Mouse (Mus musculus) spleen, adult 2 months (tissue): Measurements from ENCODE around the gene Ros1. TPM values are rescaled to one million over a fixed set of nuclear protein-coding genes. Genes with fewer than 3 reads are reported as not detected.

Experiments used
- DNase-seq, 2 experiments: peaks; one replicate each; pipeline versions ENCODE4 v3.0.0 to v3.0.0-alpha.2; 2012 to 2021; ENCODE audit warnings: low spot score in 2 of 2, low read depth in 1 of 2
- H3K27ac ChIP-seq: fragments of 200-500 bp; 2 replicates; pipeline ENCODE4 v1.5.1; 2012; ENCODE audit warnings: low read length, inconsistent platforms; ENCODE audit not compliant: insufficient read depth
- H3K27me3 ChIP-seq: fragments of 200-500 bp; 2 replicates; pipeline ENCODE4 v1.6.1; 2012; ENCODE audit warnings: mild to moderate bottlenecking, moderate library complexity, low read length, inconsistent platforms; ENCODE audit not compliant: control insufficient read depth, insufficient read depth
- H3K36me3 ChIP-seq: fragments of 200-500 bp; 2 replicates; pipeline ENCODE4 v1.6.1; 2012; ENCODE audit warnings: mild to moderate bottlenecking, low read length, inconsistent platforms; ENCODE audit not compliant: control insufficient read depth, insufficient read depth
- H3K4me1 ChIP-seq: fragments of 200-500 bp; 2 replicates; pipeline ENCODE4 v1.6.1; 2011; ENCODE audit warnings: inconsistent platforms; ENCODE audit not compliant: control insufficient read depth, insufficient read depth, insufficient read length
- H3K4me3 ChIP-seq: fragments of 200-500 bp; 2 replicates; pipeline ENCODE4 v1.5.1; 2011; ENCODE audit warnings: mild to moderate bottlenecking, inconsistent platforms; ENCODE audit not compliant: insufficient read depth, insufficient read length; ENCODE audit errors: extremely low read depth
- CTCF ChIP-seq: fragments of 200-500 bp; IDR thresholded peaks from 2 replicates; pipeline ENCODE4 v1.5.1; 2011; ENCODE audit warnings: mild to moderate bottlenecking, inconsistent platforms; ENCODE audit not compliant: insufficient read depth, insufficient read length, insufficient replicate concordance; ENCODE audit errors: extremely low read depth
- POLR2A ChIP-seq: fragments of 200-500 bp; IDR thresholded peaks from 2 replicates; pipeline ENCODE4 v1.6.1; 2011; ENCODE audit warnings: low read depth, low read length, inconsistent platforms
- WGBS: fragments of 180-500 bp; shearing (Covaris S2); methylation state at CpG from one replicate; pipeline ENCODE4 v1.1.7; 2018; 5-methylcytosine and 5-hydroxymethylcytosine counted together
- polyA plus RNA-seq: library from polyadenylated mRNA; depleted of rRNA; stranded (reverse); fragments of >200 nt; gene quantifications from 2 replicates; pipeline ENCODE4 v1.2.3, GENCODE M21; 2012

Ros1 gene
- polyA plus RNA-seq, 1 experiment: not detected

DNA sequence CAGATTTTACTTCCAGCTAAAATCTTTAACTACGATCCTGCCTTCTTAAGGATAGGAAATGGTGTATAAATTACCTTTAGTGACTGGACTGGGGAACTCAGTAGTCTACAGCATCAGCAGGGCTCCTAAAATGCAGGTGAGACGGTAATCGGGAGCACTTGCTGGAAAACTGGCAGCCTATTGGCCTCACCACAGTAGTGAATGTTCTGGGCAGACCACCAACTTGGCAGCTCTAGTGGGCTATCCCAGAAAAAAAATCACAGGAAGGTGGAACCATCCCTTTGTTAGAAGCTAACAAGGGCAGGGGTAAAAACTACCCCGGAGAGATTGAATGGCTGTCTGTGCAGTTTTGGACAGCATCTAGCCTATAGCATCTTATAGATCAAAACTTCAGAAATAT, 102.9 kb downstream of the Ros1 start:
- Histone ChIP-seq H3K27me3 (no peaks in the 10 kb centered on the region), H3K4me1 (no peaks in the 10 kb centered on the region), H3K4me3 (no peak overlapping the region), H3K36me3 (no peaks in the 10 kb centered on the region), H3K27ac (no peak overlapping the region)
- WGBS: 86% methylated on average over 4 of the region's 4 CpGs
- TF ChIP-seq CTCF (no peak), POLR2A (no peak)
- no peak for DNase-seq

DNA sequence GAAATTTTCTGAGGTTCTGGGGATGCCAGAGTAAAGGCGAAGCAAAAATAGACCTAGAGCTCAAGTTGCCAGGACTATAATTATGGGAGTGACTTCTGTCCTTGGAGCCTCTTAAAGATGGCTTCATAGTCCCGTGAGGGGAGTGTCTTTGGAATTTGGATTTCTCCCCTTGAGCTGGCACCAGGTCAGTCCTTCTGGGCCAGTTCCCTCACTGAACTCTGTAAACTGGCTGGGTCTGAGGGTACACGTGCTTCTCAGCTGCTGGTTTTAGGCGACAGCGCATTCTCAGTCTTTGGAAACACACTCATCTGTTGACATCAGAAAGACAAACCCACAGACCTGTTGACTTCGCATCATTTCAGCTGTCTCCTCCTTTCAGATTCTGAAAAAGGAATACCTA, 108.4 kb downstream of the Ros1 start:
- H3K4me3 ChIP-seq: no peak overlapping the region
- TF ChIP-seq POLR2A: no peak
- no peak for TF ChIP-seq CTCF
- H3K27ac ChIP-seq: no peak overlapping the region
- no peaks in the 10 kb centered on the region for H3K27me3 ChIP-seq
- WGBS: 90% methylated on average over 6 of the region's 6 CpGs
- no peaks in the 10 kb centered on the region for H3K4me1 ChIP-seq
- no peaks in the 10 kb centered on the region for H3K36me3 ChIP-seq
- no peak for DNase-seq

DNA sequence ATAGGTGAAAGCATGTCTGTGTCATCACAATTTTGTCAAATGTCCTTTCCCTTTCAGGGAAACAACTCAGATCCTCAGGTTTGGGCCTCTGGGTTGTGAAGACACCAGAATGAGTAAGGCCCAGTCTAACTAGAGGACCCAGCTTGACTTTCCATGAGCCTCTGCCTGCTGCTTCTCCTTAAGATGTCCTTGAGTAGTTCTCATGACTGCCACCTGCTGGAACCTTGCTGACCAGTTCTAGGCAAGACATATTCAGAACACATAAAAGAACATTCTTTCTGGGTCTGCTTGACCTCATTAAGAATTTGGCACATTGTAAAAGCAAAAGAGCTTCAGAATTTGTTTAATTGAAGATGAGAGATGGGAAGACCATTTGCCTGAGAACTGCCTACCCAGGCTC, 122.6 kb downstream of the Ros1 start:
- TF ChIP-seq CTCF (no peak), POLR2A (no peak)

DNA sequence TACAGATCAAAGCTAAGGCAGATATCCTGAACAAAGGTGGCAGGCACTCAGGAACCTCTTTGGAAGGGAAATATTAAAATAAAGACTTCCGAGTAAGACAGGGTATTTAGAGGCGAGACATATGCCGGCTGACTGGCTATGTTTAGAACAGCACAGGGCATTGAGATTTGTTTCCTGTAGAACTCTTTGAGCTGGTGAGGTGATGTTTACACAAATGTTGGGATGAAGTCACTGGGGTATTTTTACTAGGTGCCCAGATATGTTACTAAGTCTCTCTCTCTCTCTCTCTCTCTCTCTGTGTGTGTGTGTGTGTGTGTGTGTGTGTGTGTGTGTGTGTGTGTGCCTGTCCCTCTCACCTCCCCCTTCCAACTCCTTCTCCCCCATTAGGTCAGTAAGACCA, 146.8 kb downstream of the Ros1 start:
- H3K4me3 ChIP-seq: no peak overlapping the region
- DNase-seq: no peak
- TF ChIP-seq POLR2A (no peak), CTCF (no peak)
- H3K4me1 ChIP-seq: no peaks in the 10 kb centered on the region
- no peaks in the 10 kb centered on the region for H3K36me3 ChIP-seq
- H3K27ac ChIP-seq: no peak overlapping the region
- WGBS: 35% methylated on average over 3 of the region's 3 CpGs
- no peaks in the 10 kb centered on the region for H3K27me3 ChIP-seq

More for the DNA sequence above, 122.6 kb downstream of the Ros1 start:
- Histone ChIP-seq H3K4me3 (no peak overlapping the region), H3K4me1 (no peaks in the 10 kb centered on the region), H3K27ac (no peak overlapping the region), H3K27me3 (no peaks in the 10 kb centered on the region), H3K36me3 (no peaks in the 10 kb centered on the region)
- no peak for DNase-seq

DNA sequence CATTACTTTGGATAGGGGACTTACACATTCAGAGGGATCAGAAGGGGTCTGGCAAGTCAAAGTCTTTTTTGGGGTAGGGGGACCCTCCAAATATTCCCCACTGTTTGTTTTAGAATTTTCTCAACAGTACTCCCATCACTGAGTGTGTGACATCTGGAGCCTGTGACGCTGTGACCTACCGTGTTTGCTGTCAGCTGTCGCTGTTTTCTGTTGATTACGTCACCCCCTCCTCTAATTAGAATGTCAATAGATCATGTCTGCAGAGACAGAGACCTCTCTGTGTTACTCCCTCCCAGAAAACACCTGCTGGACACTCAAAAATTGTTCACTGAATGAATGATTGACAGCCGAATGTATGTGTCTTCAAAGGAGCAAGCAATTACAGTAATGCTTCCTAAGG, 152.0 kb downstream of the Ros1 start:
- no peak for TF ChIP-seq CTCF
- no peak for TF ChIP-seq POLR2A
- WGBS: 86% methylated on average over 5 of the region's 5 CpGs
- Histone ChIP-seq H3K4me1 (no peaks in the 10 kb centered on the region), H3K36me3 (no peaks in the 10 kb centered on the region), H3K4me3 (no peak overlapping the region), H3K27me3 (no peaks in the 10 kb centered on the region), H3K27ac (no peak overlapping the region)
- DNase-seq: no peak

DNA sequence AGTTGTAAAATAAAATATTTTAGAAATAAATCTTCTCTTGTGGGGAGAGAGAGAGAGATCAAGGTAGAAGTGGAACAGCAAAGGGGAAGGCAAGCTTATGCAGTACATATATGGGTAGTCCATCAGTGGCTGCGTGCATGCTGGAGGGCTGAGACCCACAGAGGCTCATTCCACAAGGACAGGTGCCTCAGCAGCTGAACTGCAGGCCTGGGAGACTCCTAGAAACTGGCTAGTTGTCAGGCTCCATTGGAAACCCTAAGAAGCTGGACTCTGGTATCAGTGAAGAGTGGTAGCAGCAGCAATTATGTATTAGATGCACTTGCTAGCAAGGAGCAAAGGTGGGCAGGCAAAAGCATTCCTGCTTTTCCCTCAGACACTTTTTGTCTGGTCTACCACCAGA, 155.7 kb downstream of the Ros1 start:
- no peak for DNase-seq
- TF ChIP-seq POLR2A (no peak), CTCF (no peak)
- WGBS: 72% methylated on average over 1 of the region's 1 CpGs

DNA sequence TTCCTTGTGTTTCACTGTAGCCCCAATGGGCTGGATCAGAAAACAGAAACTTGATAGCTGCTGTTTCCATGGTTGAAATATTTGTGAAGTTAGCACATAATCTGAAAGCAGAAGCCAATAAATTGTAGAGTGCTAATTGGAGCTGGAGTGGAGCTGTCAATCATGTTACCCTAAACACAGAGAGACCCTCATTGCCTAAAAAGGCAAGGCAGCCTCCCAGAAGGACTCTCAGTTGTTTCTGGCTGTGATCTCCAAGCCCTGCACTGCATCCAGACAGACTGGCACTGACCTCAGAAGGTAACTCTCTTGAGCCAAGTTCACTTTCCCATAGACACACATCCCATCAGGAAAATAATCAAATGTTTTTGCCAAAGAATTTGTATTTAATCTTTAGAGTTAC, 161.3 kb downstream of the Ros1 start:
- Histone ChIP-seq H3K4me3 (no peak overlapping the region), H3K4me1 (no peaks in the 10 kb centered on the region), H3K36me3 (no peaks in the 10 kb centered on the region), H3K27ac (no peak overlapping the region), H3K27me3 (no peaks in the 10 kb centered on the region)
- TF ChIP-seq POLR2A (no peak), CTCF (no peak)
- DNase-seq: no peak

More for the DNA sequence above, 155.7 kb downstream of the Ros1 start:
- no peaks in the 10 kb centered on the region for H3K4me1 ChIP-seq
- H3K4me3 ChIP-seq: no peak overlapping the region
- H3K27me3 ChIP-seq: no peaks in the 10 kb centered on the region
- H3K36me3 ChIP-seq: no peaks in the 10 kb centered on the region
- no peak overlapping the region for H3K27ac ChIP-seq
